In the genomic region with DNA sequence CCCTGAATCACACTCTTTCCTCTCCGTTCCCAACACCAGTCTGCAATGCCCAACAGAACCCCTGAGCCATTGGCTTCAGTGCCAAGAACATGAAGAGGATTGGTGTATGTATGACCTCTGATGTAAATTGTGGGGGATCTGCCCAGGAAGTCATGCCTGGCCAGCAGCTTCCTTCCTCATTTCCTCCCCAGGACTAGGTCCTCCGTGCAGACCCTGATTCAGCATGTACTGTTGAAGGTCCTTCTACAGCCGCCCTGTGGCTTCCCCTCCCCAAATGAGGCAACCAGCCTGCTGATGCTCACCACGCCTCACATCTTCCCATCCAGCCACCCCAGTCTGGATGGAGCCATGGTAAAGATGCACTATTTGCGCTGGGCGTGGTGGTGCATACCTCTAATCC, we compare ENCODE assay signal across 8 mouse cellular contexts. TPM values are rescaled to one million over a fixed set of nuclear protein-coding genes. Genes with fewer than 3 reads are reported as not detected.
DNase-seq lines count a peak whose midpoint lies in the region; ATAC-seq and TF ChIP-seq lines count a peak whose summit lies in the region.

Trpm2 (minus strand) TSS at position 83 of the 400 bp plus-strand sequence.

- TF ChIP-seq CTCF in heart, postnatal 0 days (IDR thresholded peaks at IDR 0.05; ENCODE audit: low read depth), result no peak

- H3K27me3 ChIP-seq in heart, postnatal 0 days (ENCODE audit: control insufficient read depth, insufficient read depth, low read length), result peaks cover 31% of the 10 kb centered on the region
- peaks cover 22% of the 10 kb centered on the region for H3K27me3 ChIP-seq in limb, embryonic 11.5 days (ENCODE audit: control insufficient read depth, insufficient read depth, low read length)
- H3K27me3 ChIP-seq in midbrain, embryonic 13.5 days, result peaks cover 30% of the 10 kb centered on the region

- peak within 1 kb of the TSS; percentile 43 for H3K4me2 ChIP-seq in heart, postnatal 0 days (ENCODE audit: low read depth, low read length)
- H3K4me2 ChIP-seq in limb, embryonic 11.5 days (ENCODE audit: low read depth, severe bottlenecking), result peak within 1 kb of the TSS; percentile 52
- H3K4me2 ChIP-seq in midbrain, embryonic 13.5 days (replicated peaks), result peak within 1 kb of the TSS; percentile 75

- peak within 1 kb of the TSS; percentile 12; the same call in 1 of the 2 replicates for H3K4me3 ChIP-seq in heart, postnatal 0 days (ENCODE audit: low read depth, low read length)
- peak within 1 kb of the TSS; percentile 25 for H3K4me3 ChIP-seq in limb, embryonic 11.5 days (ENCODE audit: low read depth, low read length)
- H3K4me3 ChIP-seq in midbrain, embryonic 13.5 days (replicated peaks), result peak within 1 kb of the TSS; percentile 43

- ATAC-seq in heart, postnatal 0 days (ENCODE audit: insufficient read depth, low read depth), result no peak
- no peak for ATAC-seq in limb, embryonic 11.5 days (ENCODE audit: insufficient number of reproducible peaks, low FRiP score, low TSS enrichment, low read depth)
- no peak for ATAC-seq in midbrain, embryonic 13.5 days
- ATAC-seq in inflammation-experienced regulatory T-cells, adult 6 months, result no peak

- H3K4me1 ChIP-seq in heart, postnatal 0 days (ENCODE audit: control insufficient read depth, insufficient read depth), result no peaks in the 10 kb centered on the region
- no peaks in the 10 kb centered on the region for H3K4me1 ChIP-seq in limb, embryonic 11.5 days (ENCODE audit: control insufficient read depth, insufficient read depth, low read length)
- peaks cover 14% of the 10 kb centered on the region; the same call in 1 of the 2 replicates for H3K4me1 ChIP-seq in midbrain, embryonic 13.5 days (replicated peaks)

- DNase-seq in spleen, postnatal 36 days (ENCODE audit: low spot score in 2 of 2), result peak; percentile 64 to 68
- DNase-seq in spleen, adult 12 weeks (ENCODE audit: low spot score), result no peak
- DNase-seq in heart, postnatal 0 days (ENCODE audit: low spot score), result no peak
- DNase-seq in limb, embryonic 11.5 days (ENCODE audit: low spot score), result no peak
- DNase-seq in embryo, embryonic 11 days, result no peak
- no peak for DNase-seq in urinary bladder, postnatal 10 days (ENCODE audit: low spot score)

- no peak within 1 kb of the TSS for H3K9ac ChIP-seq in heart, postnatal 0 days (replicated peaks; ENCODE audit: low read depth, low read length)
- H3K9ac ChIP-seq in limb, embryonic 11.5 days (ENCODE audit: low read length), result peak within 1 kb of the TSS; percentile 37
- peak within 1 kb of the TSS; percentile 54 for H3K9ac ChIP-seq in midbrain, embryonic 13.5 days (replicated peaks)

- no peaks in the 10 kb centered on the region for H3K9me3 ChIP-seq in heart, postnatal 0 days (replicated peaks; ENCODE audit: control insufficient read depth, low read length)
- H3K9me3 ChIP-seq in limb, embryonic 11.5 days (ENCODE audit: control insufficient read depth, low read length), result no peaks in the 10 kb centered on the region
- no peaks in the 10 kb centered on the region for H3K9me3 ChIP-seq in midbrain, embryonic 13.5 days

- no peak for TF ChIP-seq EP300 in heart, postnatal 0 days (IDR thresholded peaks at IDR 0.05; ENCODE audit: low read depth)

- WGBS in heart, postnatal 0 days, result 65% methylated on average over 6 of the region's 6 CpGs
- WGBS in limb, embryonic 11.5 days, result 85% methylated on average over 6 of the region's 6 CpGs
- 94% methylated on average over 6 of the region's 6 CpGs for WGBS in midbrain, embryonic 13.5 days

- H3K27ac ChIP-seq in heart, postnatal 0 days (ENCODE audit: low read depth), result no peak within 1 kb of the TSS
- no peak within 1 kb of the TSS for H3K27ac ChIP-seq in limb, embryonic 11.5 days (replicated peaks; ENCODE audit: low read depth, low read length)
- no peak within 1 kb of the TSS for H3K27ac ChIP-seq in midbrain, embryonic 13.5 days

- no peaks in the 10 kb centered on the region for H3K36me3 ChIP-seq in heart, postnatal 0 days (replicated peaks; ENCODE audit: control insufficient read depth, insufficient read depth, low read length)
- no peaks in the 10 kb centered on the region for H3K36me3 ChIP-seq in limb, embryonic 11.5 days (ENCODE audit: control insufficient read depth, insufficient read depth, low read length)
- H3K36me3 ChIP-seq in midbrain, embryonic 13.5 days, result no peaks in the 10 kb centered on the region

RNA-seq across cellular contexts. Expression of gene Trpm2, which starts in this region (rescaled TPM):
- 0.27 and 2.4 TPM in 2 replicates for total RNA-seq in heart, postnatal 0 days (2014; rRNA removed; ENCODE audit: low replicate concordance)
- 0.11 TPM in 2 replicates for polyA plus RNA-seq in heart, postnatal 0 days (2015; fragmentation: Nextera tagmentation; extraction: Ambion mirVana)
- polyA plus RNA-seq in limb, embryonic 11.5 days (2014; fragmentation: Nextera tagmentation; extraction: Ambion mirVana), result 0.10 and 0.27 TPM in 2 replicates
- 2.7 and 3.3 TPM in 2 replicates for polyA plus RNA-seq in midbrain, embryonic 13.5 days (2015; fragmentation: Nextera tagmentation; extraction: Ambion mirVana)
- polyA plus RNA-seq in inflammation-experienced regulatory T-cells, adult 6 months (2017; shearing (Covaris generic)), result under 1 TPM in 2 of 3 experiments, not detected in 1; 0.13 to 0.59 TPM

Comparison
In these comparisons a context has a peak if more than half of its experiments do, and no peak if none do; other contexts are left out.
1. DNase-seq: peak in spleen, postnatal 36 days (2 of 2); none in spleen, adult 12 weeks (single experiment), heart, postnatal 0 days (single experiment), limb, embryonic 11.5 days (single experiment), embryo, embryonic 11 days (single experiment) and urinary bladder, postnatal 10 days (single experiment).
2. Peak in every context shown above with its lines, with median percentiles within 50 percentile points of each other: H3K4me2 ChIP-seq and H3K4me3 ChIP-seq.